Mouse (Mus musculus): ENCODE measurements at regions not wholly inside any gene's neighbourhood (a gene's known extent, or its start where the extent isn't known, plus 50 kb on each side); places are given as distances from the start of the nearest gene placed in this dataset.

DNA sequence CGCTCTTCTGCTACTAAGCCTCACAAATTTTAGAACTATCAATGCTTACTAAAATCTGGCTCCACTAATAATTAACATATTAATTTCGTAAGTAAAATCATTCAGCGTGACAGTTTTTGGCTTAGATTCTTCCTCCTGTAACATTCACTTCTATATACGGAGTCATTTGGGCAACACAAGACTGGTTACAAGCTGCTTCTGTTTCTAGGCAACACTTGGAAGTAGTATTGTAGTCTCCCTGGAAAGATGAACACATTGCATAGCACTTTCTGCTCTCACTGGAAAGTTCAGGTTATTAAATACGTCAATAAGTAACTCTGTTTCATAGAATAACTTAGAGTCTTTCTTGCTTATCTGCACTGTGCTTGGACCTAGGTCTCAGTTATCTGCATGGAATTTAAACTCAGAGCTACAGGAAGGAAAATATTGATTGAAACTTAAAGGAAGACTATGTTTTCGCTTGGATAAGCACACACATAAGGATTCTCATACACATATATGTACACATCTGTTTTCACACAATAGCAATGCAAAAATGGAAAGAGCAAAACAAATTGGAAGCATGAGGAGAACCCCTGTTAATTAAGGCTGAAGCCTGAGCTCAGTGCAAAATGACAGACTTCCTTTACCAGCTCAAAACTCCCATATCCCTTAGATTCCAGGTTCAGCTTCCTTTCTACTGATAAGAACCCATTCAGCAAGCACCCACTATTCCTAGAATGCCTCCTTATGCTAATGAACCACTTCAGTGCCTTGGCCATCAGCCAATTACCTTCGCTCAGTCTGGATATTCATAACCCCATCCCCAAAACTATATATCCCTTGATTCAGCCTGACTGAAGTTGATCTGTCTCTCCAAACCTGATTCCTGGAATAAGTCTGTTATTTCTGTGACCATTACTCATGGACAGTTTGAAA, 356.7 kb upstream of the Nudt12 start:
- Histone ChIP-seq H3K9me3 (replicated peaks; ENCODE audit: insufficient read depth, low read length) (no peaks in the 10 kb centered on the region), H3K4me1 (ENCODE audit: control insufficient read depth in 1 of 2, insufficient read depth in 2 of 2, low read length in 2 of 2) (no peaks in the 10 kb centered on the region), H3K27ac (ENCODE audit: control insufficient read depth, low read depth, low read length) (no peak overlapping the region), H3K9ac (ENCODE audit: control insufficient read depth, low read depth, low read length, poor library complexity, severe bottlenecking) (no peak overlapping the region), H3K4me3 (ENCODE audit: control insufficient read depth in 1 of 2, insufficient read depth in 1 of 2, low read depth in 2 of 2, low read length in 2 of 2) (no peak overlapping the region), H3K79me2 (ENCODE audit: control insufficient read depth, insufficient read depth, low read length, poor library complexity) (no peaks in the 10 kb centered on the region), H3K27me3 (ENCODE audit: control insufficient read depth in 1 of 2, insufficient read depth in 2 of 2, low read length in 2 of 2) (no peaks in the 10 kb centered on the region), H3K36me3 (ENCODE audit: control insufficient read depth in 1 of 2, insufficient read depth in 2 of 2, low read length in 2 of 2) (no peaks in the 10 kb centered on the region)
- no peak for DNase-seq (ENCODE audit: low read depth, low spot score)
- TF ChIP-seq POLR2AphosphoS2 (IDR thresholded peaks at IDR 0.05; ENCODE audit: low read length) (no peak), ZKSCAN1 (IDR thresholded peaks at IDR 0.05; ENCODE audit: low read depth, low read length) (no peak), USF1 (IDR thresholded peaks at IDR 0.05; ENCODE audit: low read depth, low read length) (no peak), SIN3A (IDR thresholded peaks at IDR 0.05; ENCODE audit: low read length) (no peak)

DNA sequence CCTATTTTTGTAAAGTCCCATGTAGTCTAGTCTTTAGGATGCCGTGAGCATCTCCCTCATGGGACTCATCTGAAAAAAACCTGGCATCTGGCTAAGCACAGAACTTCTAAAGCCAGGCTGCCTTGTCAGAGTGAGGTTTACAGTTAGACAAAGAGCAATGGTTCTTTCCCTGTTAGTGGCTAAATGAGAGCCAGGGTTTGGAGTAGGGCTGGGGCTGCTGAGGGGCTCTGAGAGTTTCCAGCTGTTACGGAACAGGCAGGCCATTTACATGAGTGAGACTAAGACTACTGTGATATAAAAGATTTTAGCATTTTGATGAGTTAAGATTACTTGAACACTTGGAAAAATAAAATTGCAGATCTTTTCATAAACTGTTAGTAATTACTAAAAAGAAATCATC, 352.2 kb upstream of the Nudt12 start:
- DNase-seq (ENCODE audit: low read depth, low spot score): no peak
- TF ChIP-seq SIN3A (IDR thresholded peaks at IDR 0.05; ENCODE audit: low read length): no peak
- no peak for TF ChIP-seq GATA1 (IDR thresholded peaks at IDR 0.05; ENCODE audit: low read depth, low read length)
- TF ChIP-seq ZMIZ1 (IDR thresholded peaks at IDR 0.05; ENCODE audit: low read depth, low read length): no peak
- no peak for TF ChIP-seq CHD2 (IDR thresholded peaks at IDR 0.05; ENCODE audit: low read length)
- no peak for TF ChIP-seq MEF2A (IDR thresholded peaks at IDR 0.05; ENCODE audit: extremely low read depth, insufficient replicate concordance, low read depth, low read length, poor library complexity, severe bottlenecking)
- no peak for TF ChIP-seq CTCF (IDR thresholded peaks at IDR 0.05 in 2 of 3, conservative IDR thresholded peaks at IDR 0.05 in 1 of 3; ENCODE audit: control insufficient read depth in 1 of 3, insufficient read depth in 1 of 3, low read depth in 2 of 3, low read length in 3 of 3, poor library complexity in 1 of 3, severe bottlenecking in 1 of 3)
- no peak for TF ChIP-seq BHLHE40 (IDR thresholded peaks at IDR 0.05; ENCODE audit: borderline replicate concordance, low read depth, low read length)
- no peak for TF ChIP-seq MYB (IDR thresholded peaks at IDR 0.05; ENCODE audit: low read depth, low read length)
- no peak for TF ChIP-seq UBTF (IDR thresholded peaks at IDR 0.05; ENCODE audit: borderline replicate concordance, insufficient read depth, low read depth, low read length)
- TF ChIP-seq POLR2AphosphoS5 (IDR thresholded peaks at IDR 0.05; ENCODE audit: borderline replicate concordance, low read depth, low read length): no peak
- no peak for TF ChIP-seq TBP (IDR thresholded peaks at IDR 0.05; ENCODE audit: low read depth, low read length)
- Histone ChIP-seq H3K4me3 (ENCODE audit: control insufficient read depth in 1 of 2, insufficient read depth in 1 of 2, low read depth in 2 of 2, low read length in 2 of 2) (no peak overlapping the region), H3K36me3 (ENCODE audit: control insufficient read depth in 1 of 2, insufficient read depth in 2 of 2, low read length in 2 of 2) (no peaks in the 10 kb centered on the region), H3K4me1 (ENCODE audit: control insufficient read depth in 1 of 2, insufficient read depth in 2 of 2, low read length in 2 of 2) (no peaks in the 10 kb centered on the region), H3K79me2 (ENCODE audit: control insufficient read depth, insufficient read depth, low read length, poor library complexity) (no peaks in the 10 kb centered on the region), H3K27me3 (ENCODE audit: control insufficient read depth in 1 of 2, insufficient read depth in 2 of 2, low read length in 2 of 2) (no peaks in the 10 kb centered on the region), H3K9ac (ENCODE audit: control insufficient read depth, low read depth, low read length, poor library complexity, severe bottlenecking) (no peak overlapping the region), H3K27ac (ENCODE audit: control insufficient read depth, low read depth, low read length) (no peak overlapping the region), H3K9me3 (replicated peaks; ENCODE audit: insufficient read depth, low read length) (no peaks in the 10 kb centered on the region)

Data from MEL (cell line).